Mouse (Mus musculus): ENCODE measurements at regions not wholly inside any gene's neighbourhood (a gene's known extent, or its start where the extent isn't known, plus 50 kb on each side); places are given as distances from the start of the nearest gene placed in this dataset.
A peak's percentile ranks its signal among the peaks of the same experiment; 100 is the strongest.

- DNase-seq (ENCODE audit: low spot score in 2 of 2) = no peak
Measured at GRCm38 (mm10) chr10:126492211-126492610, 408.9 kb downstream of the Atp23 start.

- no peak for DNase-seq (ENCODE audit: low spot score in 2 of 2)
Measured at GRCm38 (mm10) chr10:126485129-126485528, 416.0 kb downstream of the Atp23 start.

DNA sequence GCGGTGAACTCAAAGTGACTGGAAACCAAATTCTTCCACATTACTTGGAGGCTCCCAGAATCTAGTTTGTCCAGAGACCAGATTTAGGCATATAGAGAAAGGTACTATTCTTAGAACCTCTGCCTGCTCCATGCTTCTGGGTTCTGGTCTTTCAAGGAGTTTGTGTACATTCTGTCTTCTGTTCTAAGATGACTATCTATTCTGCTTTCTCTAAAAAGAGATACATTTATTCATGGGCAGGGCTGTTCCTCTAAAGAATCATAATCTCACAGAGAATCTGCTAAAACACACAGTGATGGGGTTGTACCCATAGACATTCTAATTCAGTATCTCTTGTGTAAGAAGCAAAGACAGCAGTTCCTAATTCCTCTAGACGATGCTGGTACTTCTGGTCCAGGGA, 417.7 kb downstream of the Atp23 start:
- no peak for DNase-seq (ENCODE audit: low spot score in 2 of 2)

DNA sequence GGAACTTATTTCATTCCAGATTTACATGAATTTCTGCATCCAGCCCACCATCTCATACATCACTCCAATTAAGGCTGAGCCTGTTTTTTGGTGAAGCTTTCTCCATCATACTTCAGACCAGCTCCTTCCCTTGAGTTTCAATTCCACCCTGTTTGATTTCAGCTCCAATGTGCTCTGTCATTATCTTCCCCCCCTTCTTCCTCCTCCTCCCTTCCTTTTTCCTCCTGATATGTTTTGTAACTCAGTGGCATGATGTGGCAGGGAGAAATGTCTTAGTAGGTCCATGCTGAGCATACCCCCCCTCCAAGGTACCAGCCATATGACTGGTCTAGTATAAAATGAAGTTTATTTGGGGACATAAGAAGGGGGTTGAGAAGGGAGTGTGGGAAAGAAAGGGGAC, 420.8 kb downstream of the Atp23 start:
- no peak for DNase-seq (ENCODE audit: low spot score in 2 of 2)

- no peak for DNase-seq (ENCODE audit: low spot score in 2 of 2)
Measured at GRCm38 (mm10) chr10:126479743-126480142, 421.4 kb downstream of the Atp23 start.

DNA sequence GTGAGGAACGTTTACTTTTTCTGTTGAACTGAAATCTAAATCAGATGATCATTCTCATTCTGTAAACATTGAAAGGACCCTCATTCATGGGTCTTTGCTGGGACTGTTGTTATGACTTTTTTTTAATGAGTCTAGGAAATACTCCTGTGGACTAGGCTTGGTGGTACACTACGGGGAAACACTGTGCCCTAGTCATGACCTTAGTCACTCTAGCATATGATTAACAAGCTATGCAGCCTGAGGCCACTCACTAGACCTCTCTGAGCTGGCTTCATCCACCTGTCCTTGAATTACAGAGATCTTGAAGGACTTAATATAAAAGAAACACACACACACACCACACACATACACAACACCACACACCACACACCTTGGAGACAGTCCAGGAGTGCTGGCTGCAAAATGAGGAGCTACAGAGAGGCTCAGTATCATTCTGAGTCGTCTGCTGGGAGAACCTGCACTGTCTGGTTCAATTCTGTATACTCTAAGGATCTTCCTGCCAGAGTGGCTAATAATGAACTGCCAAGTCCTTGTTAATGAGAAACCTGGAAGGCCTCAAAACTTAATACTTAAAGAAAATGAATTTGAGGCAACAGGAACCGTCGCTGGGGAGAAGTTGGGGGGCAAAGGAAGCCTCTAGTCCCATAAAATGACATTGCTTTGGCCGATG, 428.0 kb downstream of the Atp23 start:
- no peak for DNase-seq (ENCODE audit: low spot score in 2 of 2)

DNA sequence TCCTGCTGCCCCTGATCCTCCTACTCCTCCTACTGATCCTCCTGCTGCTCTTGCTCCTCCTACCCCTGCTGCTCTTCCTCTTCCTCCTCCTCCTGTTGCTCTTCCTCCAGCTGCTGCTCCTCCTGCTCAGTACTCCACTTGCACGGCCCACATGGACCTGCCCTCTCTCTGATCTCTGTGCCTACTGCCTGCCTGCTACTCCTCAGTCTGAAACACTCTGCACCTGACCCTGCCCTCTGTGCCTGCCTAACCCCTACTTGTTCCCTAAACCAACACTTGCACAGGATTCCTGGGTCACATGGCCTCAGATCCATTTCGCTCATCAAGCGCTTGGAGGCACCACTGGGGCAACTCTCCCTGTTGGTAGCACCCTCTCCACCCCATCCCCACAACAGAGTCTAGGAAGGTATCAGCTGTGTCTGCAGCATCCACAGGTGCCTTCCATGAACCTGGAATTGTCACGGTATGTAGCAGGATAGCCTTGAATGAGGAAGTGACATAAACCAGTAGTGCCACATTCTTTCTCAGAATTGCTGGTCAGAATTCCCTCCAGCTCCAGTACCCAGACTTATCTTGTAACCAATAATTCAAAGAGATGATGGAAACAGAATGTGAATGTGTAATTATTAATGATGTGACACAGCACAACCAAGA, 430.2 kb downstream of the Atp23 start:
- no peak for DNase-seq (ENCODE audit: low spot score in 2 of 2)

GRCm38 (mm10) chr10:126462770-126463169, 438.4 kb downstream of the Atp23 start:
- no peak for DNase-seq (ENCODE audit: low spot score in 2 of 2)

- DNase-seq (ENCODE audit: low spot score in 2 of 2) = no peak
Measured at GRCm38 (mm10) chr10:126458523-126458922, 442.6 kb downstream of the Atp23 start.

GRCm38 (mm10) chr10:126452757-126453528, 448.2 kb downstream of the Atp23 start:
- DNase-seq (ENCODE audit: low spot score in 2 of 2) = no peak

- DNase-seq (ENCODE audit: low spot score in 2 of 2) = no peak
Measured at GRCm38 (mm10) chr10:126452057-126452622, 449.0 kb downstream of the Atp23 start.

DNA sequence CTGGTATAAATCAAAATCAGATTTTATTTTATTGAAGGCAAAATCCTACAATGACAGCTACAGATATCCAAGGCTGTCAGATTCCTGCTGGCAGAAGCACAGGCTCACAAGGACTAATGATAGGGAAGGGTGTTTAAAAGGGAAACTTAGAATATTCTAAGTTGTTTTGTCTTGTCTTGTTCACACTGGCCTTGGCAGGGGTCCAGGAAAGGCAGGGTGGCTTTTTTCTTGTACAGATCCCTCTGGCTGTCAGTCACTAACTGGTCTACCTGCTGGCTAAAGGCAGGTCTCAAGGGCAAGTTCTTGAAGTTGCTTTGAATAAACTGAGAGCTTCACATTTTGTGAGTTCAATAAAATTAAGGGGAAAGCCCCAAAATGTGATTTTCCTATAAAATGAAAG, 465.3 kb downstream of the Lrig3 start:
- DNase-seq (ENCODE audit: low spot score in 2 of 2) = no peak

- DNase-seq (ENCODE audit: low spot score in 2 of 2) = no peak
Measured at GRCm38 (mm10) chr10:126430346-126430745, 464.4 kb downstream of the Lrig3 start.

DNA sequence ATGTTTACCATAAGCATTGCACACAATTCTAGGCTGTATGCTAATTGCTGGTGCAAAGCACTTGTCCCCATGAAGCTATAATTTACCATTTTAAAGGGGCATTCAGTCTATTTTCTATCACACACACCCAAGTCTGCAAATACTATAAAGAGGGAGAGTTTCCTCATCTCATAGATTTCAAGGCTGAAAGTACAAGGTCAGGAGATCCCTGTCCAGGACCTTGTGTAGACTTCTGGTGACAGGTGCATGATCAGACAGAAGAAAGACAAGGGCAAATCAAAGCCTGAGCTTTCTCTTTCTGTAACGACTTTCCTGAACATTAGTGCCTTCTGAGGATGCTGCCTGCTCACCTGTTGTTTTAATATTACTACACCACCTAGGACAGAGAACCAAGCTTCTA, 463.5 kb downstream of the Lrig3 start:
- no peak for DNase-seq (ENCODE audit: low spot score in 2 of 2)

GRCm38 (mm10) chr10:126422066-126422465, 456.1 kb downstream of the Lrig3 start:
- no peak for DNase-seq (ENCODE audit: low spot score in 2 of 2)

DNA sequence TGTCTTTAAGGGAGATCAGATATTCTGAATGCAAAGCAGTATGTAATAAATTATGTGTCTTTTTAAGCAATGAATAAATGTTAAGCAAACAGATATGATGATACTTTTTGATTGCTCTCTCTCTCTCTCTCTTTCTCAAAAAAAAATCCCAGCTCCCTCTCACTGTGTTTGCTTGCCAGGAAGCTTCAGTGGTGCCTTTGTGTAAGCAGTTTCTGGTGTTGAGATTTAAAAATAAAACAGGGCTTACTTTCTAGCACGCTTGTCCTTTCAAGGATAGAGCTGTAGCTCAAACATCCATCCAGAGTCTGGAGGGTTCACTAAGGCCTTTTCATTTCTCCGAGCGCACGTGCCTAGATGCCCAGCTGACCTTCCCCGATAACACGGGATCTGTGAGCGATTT, 447.8 kb downstream of the Lrig3 start:
- no peak for DNase-seq (ENCODE audit: low spot score in 2 of 2)

- no peak for DNase-seq (ENCODE audit: low spot score in 2 of 2)
Measured at GRCm38 (mm10) chr10:126392235-126392634, 426.3 kb downstream of the Lrig3 start.

- no peak for DNase-seq (ENCODE audit: low spot score in 2 of 2)
Measured at GRCm38 (mm10) chr10:126391770-126392169, 425.8 kb downstream of the Lrig3 start.

DNA sequence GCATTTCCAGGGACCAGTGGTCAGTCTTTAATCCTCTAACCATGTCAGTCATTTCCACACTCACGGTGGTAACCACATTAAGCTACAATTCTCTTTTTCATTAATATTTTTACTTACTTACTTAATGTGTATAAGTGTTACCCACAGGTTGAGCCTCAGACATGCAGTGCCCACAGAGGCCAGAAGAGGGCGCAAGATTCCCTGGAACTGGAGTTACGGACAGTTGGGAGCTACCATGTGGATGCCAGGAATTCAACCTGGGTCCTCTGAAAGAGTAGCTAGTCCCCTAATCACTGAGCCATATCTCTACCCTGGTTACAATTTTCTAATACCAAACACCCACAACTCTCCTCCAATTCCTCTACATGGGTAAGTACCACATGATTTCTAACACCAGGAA, 420.5 kb downstream of the Lrig3 start:
- DNase-seq (ENCODE audit: low spot score in 2 of 2) = peak in 1 of 2 experiments; percentile 4

DNA sequence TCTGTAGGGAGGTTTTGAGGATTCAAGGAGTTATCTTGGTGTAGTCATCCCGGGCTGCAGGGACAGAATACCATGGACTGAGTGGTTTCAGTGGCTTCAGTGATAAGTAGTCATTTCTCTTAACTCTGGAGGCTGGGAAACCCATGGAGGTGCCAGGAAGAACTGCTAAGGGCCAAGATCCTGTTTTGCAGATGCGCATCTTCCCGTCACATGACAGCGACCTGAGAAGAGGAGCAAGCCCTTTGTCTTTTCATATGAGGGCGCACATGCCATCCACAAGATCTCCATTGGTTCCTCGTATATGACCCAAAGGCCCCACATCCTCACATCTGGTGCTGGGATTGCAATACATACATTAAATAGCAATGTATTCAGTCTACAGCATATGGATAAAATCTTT, 419.7 kb downstream of the Lrig3 start:
- DNase-seq (ENCODE audit: low spot score in 2 of 2) = no peak

- DNase-seq (ENCODE audit: low spot score in 2 of 2) = no peak
Measured at GRCm38 (mm10) chr10:126380381-126380780, 414.4 kb downstream of the Lrig3 start.

- no peak for DNase-seq (ENCODE audit: low spot score in 2 of 2)
Measured at GRCm38 (mm10) chr10:126379239-126379638, 413.3 kb downstream of the Lrig3 start.

GRCm38 (mm10) chr10:126373906-126374305, 407.9 kb downstream of the Lrig3 start:
- DNase-seq (ENCODE audit: low spot score in 2 of 2) = no peak

Data from thymus, postnatal 10 days (tissue).